Mouse (Mus musculus) forebrain, embryonic 12.5 days (tissue): ENCODE data around the gene Ipo11. TPM values are rescaled to one million over a fixed set of nuclear protein-coding genes. Genes with fewer than 3 reads are reported as not detected.

Source experiments
- ATAC-seq: fragments of 200-750 bp; cut with Nextera tagmentation; 2 replicates; pipeline ENCODE4 v1.8.0; 2017; ENCODE audit warnings: moderate TSS enrichment; ENCODE audit not compliant: low FRiP score
- H3K27ac ChIP-seq: fragments of 300-500 bp; sonication (generic); 2 replicates; pipeline ENCODE4 v1.5.1; 2016; ENCODE audit warnings: mild to moderate bottlenecking
- H3K27me3 ChIP-seq: fragments of 300-500 bp; sonication (generic); 2 replicates; pipeline ENCODE4 v1.6.1; 2016; ENCODE audit warnings: mild to moderate bottlenecking
- H3K36me3 ChIP-seq: fragments of 300-500 bp; sonication (generic); replicated peaks from 2 replicates; pipeline ENCODE4 v1.6.1; 2016; ENCODE audit warnings: mild to moderate bottlenecking
- H3K4me1 ChIP-seq: fragments of 300-500 bp; sonication (generic); 2 replicates; pipeline ENCODE4 v1.6.1; 2016
- H3K4me2 ChIP-seq: fragments of 300-500 bp; sonication (generic); 2 replicates; pipeline ENCODE4 v1.6.1; 2016; ENCODE audit warnings: mild to moderate bottlenecking, moderate library complexity
- H3K4me3 ChIP-seq: fragments of 300-500 bp; sonication (generic); replicated peaks from 2 replicates; pipeline ENCODE4 v1.5.1; 2016; ENCODE audit warnings: mild to moderate bottlenecking
- H3K9ac ChIP-seq: fragments of 300-500 bp; sonication (generic); 2 replicates; pipeline ENCODE4 v1.6.1; 2016; ENCODE audit warnings: mild to moderate bottlenecking
- H3K9me3 ChIP-seq: fragments of 300-500 bp; sonication (generic); 2 replicates; pipeline ENCODE4 v1.6.1; 2016
- WGBS: fragments of 180-500 bp; shearing (Covaris S2); methylation state at CpG from one replicate; pipeline ENCODE4 v1.1.7; 2016; 5-methylcytosine and 5-hydroxymethylcytosine counted together
- polyA plus RNA-seq: library from polyadenylated mRNA; unstranded; fragments of >200 nt; fragmentation: Nextera tagmentation; extraction: Ambion mirVana; gene quantifications from 2 replicates; pipeline ENCODE4 v1.2.1, GENCODE M21; 2016

The Ipo11 gene
- polyA plus RNA-seq, 1 experiment from 2014 or later, result 74.1 TPM

DNA sequence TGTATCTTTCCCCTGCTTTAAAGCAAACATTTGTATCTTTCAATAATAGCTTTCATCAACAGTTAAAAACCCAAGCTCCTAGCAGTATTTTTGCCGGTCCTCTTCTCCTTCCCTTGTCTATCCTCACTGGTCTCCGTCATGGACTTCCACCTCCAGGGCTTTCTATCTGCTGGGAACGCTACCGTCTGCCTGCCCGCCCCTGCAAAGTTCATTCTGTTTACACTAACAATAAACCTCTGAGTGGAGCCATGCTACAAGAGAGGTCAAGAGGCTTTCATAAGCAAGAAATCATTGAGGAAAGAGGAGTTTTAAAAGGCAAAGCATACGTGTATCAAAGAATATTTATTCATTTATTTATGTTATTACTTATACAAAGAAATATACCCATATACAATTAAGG, 106.7 kb downstream of the Ipo11 start:
- no peak overlapping the region for H3K4me2 ChIP-seq
- H3K4me3 ChIP-seq, result no peak overlapping the region
- ATAC-seq, result no peak
- no peak overlapping the region for H3K27ac ChIP-seq
- no peak overlapping the region for H3K9ac ChIP-seq
- H3K4me1 ChIP-seq, result no peaks in the 10 kb centered on the region
- 77% methylated on average over 6 of the region's 6 CpGs for WGBS
- no peaks in the 10 kb centered on the region for H3K9me3 ChIP-seq
- H3K27me3 ChIP-seq, result no peaks in the 10 kb centered on the region
- peaks cover 3% of the 10 kb centered on the region; the same call in 1 of the 2 replicates for H3K36me3 ChIP-seq

DNA sequence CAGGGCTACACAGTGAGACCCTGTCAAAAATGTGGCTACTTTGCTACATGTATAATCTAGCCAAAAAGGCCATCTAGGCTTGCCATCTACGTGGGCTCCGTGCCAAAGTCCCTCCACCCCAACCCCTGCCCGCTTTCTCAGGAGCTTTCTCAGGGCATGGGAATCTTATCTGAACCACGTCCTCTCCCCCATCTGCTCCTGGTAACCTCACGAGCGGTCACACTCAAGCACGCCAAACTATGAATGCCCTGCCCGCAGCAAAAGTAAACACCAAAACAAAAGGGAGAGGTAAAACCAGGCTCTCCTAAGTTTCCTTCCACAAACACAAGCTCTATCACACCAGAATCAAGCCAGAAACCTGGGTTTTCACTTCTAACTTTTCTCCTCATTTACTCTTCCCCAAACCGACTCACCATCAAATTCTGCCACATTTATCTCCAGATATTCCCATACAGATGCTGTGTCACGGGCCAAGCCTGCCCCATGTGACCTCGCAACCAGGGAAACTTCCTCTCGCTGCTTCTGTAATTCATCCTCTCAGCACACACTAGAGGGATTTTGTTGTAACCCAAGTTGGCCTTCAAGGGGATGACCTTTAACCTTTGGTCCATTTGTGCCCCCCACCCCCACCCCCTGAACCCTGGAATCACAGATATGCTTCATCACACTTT, 107.3 kb downstream of the Ipo11 start:
- no peak overlapping the region for H3K4me3 ChIP-seq
- H3K4me2 ChIP-seq, result no peak overlapping the region
- no peak overlapping the region for H3K27ac ChIP-seq
- no peak overlapping the region for H3K9ac ChIP-seq
- peaks cover 3% of the 10 kb centered on the region; the same call in 1 of the 2 replicates for H3K36me3 ChIP-seq
- no peaks in the 10 kb centered on the region for H3K9me3 ChIP-seq
- no peak for ATAC-seq
- WGBS, result 88% methylated on average over 12 of the region's 12 CpGs
- H3K27me3 ChIP-seq, result no peaks in the 10 kb centered on the region
- H3K4me1 ChIP-seq, result no peaks in the 10 kb centered on the region

DNA sequence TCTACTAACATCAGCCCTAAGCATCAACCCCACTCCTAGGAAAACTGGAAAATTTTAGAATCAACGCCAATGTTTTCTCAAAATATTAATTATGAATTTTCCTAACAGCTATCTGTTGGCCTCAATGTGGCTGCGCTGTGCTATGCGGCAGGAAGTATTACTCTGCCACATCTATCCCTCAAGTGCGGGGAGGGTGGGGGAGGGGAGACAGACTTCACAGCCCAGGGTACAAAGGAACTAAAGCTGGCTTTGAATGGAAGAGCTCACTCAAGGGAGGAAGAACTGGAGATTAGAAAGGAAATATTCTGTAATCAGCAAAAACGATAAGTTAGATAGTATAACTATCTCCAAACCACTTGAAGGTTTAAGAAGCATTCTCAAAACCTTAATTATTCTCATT, 111.1 kb downstream of the Ipo11 start:
- no peaks in the 10 kb centered on the region; the same call in 1 of the 2 replicates for H3K36me3 ChIP-seq
- H3K9me3 ChIP-seq, result no peaks in the 10 kb centered on the region
- 0 out of 2 replicates have a peak, but pooled peaks have one; percentile 34 for ATAC-seq
- no peaks in the 10 kb centered on the region for H3K27me3 ChIP-seq
- WGBS, result 78% methylated on average over 5 of the region's 5 CpGs
- H3K4me3 ChIP-seq, result no peak overlapping the region
- no peak overlapping the region for H3K27ac ChIP-seq
- H3K4me2 ChIP-seq, result no peak overlapping the region
- no peaks in the 10 kb centered on the region for H3K4me1 ChIP-seq
- H3K9ac ChIP-seq, result no peak overlapping the region

DNA sequence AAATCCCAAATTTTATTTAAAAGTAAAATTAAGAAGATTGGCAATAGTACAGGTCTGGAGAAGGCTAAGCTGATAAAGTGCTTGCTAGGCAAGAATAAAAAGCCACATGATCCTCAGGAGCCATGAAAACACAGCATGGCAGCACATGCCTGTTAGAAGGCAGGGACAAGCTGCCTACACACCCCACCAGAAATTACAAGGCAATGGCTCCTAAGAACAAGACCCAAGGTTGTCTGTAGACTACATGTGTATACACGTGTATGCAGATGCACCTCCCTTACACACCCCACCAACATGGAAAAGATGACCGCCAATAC, 112.9 kb downstream of the Ipo11 start:
- ATAC-seq, result no peak
- Histone ChIP-seq H3K27ac (no peak overlapping the region), H3K4me1 (no peaks in the 10 kb centered on the region), H3K36me3 (peaks cover 10% of the 10 kb centered on the region), H3K4me3 (no peak overlapping the region), H3K27me3 (no peaks in the 10 kb centered on the region), H3K9ac (no peak overlapping the region), H3K9me3 (no peaks in the 10 kb centered on the region), H3K4me2 (no peak overlapping the region)
- WGBS, result 93% methylated on average over 2 of the region's 2 CpGs

DNA sequence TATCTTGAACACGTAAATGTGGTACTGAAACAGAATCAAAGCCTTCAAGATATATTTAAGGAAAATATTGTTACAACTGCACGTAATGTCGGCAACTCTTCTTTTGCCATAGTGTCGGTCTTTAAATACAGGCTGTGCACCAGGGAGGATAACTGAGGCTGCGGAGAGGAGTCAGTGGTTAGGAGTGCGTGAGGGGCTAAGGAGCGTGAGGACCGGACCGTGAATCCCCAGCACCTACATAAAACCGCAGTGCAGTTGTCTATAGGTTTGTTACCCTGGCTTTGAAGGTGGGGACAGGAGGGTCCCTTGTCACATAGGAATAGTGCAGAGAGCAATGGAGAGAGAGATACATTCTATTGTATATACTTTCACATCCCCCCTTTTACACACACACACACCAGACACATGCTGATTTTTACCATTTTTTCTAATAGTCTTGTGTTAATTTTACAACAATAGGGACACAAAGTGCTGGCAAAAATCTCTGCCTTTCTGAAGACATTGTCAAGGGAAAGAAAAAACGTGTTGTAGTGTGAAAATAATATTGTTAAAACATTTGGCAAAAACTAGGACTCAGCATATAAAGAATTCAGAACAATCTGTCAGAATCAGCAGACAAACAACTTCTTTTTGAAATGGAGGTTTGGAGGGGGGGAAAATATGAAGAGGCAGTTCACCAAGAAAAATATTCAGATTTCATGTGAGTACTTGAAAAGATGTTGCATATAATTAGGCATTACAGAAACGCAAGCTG, 113.5 kb downstream of the Ipo11 start:
- H3K9ac ChIP-seq, result no peak overlapping the region
- H3K4me2 ChIP-seq, result no peak overlapping the region
- H3K4me1 ChIP-seq, result no peaks in the 10 kb centered on the region
- H3K27me3 ChIP-seq, result no peaks in the 10 kb centered on the region
- ATAC-seq, result no peak
- H3K4me3 ChIP-seq, result no peak overlapping the region
- 96% methylated on average over 12 of the region's 12 CpGs for WGBS
- H3K36me3 ChIP-seq, result peaks cover 10% of the 10 kb centered on the region
- no peak overlapping the region for H3K27ac ChIP-seq
- H3K9me3 ChIP-seq, result no peaks in the 10 kb centered on the region

DNA sequence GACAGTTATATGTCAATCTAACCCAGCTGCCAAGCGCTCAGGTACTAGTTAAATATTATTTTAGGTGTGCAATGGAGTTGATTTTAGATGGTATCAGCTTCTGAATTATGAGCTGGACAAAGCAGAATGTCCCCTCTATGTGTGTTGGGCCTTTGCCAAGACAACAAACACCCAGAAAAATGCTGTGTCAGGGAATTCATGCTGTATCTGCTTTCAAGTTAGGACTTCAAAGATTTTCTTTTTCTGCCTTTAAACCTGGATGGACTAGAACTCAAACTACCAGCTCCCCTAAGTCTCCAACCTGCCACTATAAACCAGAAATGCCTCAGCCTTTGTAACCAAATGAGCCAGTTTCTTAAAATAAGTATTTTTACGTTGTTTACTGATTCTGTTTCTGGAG, 116.6 kb downstream of the Ipo11 start:
- Histone ChIP-seq H3K4me1 (no peaks in the 10 kb centered on the region), H3K4me3 (no peak overlapping the region), H3K9ac (no peak overlapping the region), H3K4me2 (no peak overlapping the region), H3K27ac (no peak overlapping the region), H3K27me3 (no peaks in the 10 kb centered on the region), H3K9me3 (no peaks in the 10 kb centered on the region), H3K36me3 (peaks cover 13% of the 10 kb centered on the region)
- 96% methylated on average over 2 of the region's 2 CpGs for WGBS
- no peak for ATAC-seq

DNA sequence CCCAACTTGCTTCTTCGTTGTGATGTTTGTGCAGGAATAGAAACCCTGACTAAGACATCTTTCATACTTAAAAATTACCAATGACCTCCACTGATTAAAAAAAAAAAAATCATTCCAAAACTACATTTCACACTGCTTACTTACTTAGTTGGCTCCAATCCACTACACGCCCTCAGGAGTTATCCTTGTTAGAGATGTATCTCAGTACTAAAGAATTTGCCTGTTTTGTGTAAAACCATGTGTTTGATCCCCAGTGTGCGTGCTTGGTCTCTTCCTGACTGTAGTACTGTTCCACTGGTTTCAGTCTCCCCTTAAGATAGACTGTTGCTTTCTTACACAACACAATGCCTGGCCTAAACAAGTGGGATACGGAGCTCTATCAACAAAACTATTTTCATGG, 117.0 kb downstream of the Ipo11 start:
- Histone ChIP-seq H3K4me2 (no peak overlapping the region), H3K4me1 (no peaks in the 10 kb centered on the region), H3K36me3 (peaks cover 13% of the 10 kb centered on the region), H3K9ac (no peak overlapping the region), H3K4me3 (no peak overlapping the region), H3K9me3 (no peaks in the 10 kb centered on the region), H3K27ac (no peak overlapping the region), H3K27me3 (no peaks in the 10 kb centered on the region)
- 90% methylated on average over 4 of the region's 4 CpGs for WGBS
- no peak for ATAC-seq

DNA sequence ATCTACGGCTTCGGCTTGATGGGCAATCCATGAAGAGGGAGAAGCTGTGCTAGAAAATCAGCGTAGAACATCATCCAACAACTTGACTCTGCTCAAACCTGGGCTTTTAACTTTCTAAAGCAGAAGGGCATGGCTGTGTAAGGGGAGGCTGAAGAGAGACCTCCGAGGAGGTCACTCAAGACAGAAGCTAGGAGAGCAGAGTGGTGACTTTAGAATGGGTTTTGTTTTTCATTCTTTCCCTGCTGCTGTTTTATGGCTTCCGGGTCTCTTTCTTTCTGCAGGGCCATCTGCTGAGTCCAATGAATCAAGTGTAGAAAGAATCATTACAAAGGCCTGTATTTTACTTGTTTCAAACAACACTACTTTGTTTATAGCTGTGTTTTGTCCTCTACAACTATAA, 119.7 kb downstream of the Ipo11 start:
- no peak overlapping the region for H3K9ac ChIP-seq
- no peak overlapping the region for H3K4me3 ChIP-seq
- H3K4me1 ChIP-seq, result no peaks in the 10 kb centered on the region
- 94% methylated on average over 5 of the region's 5 CpGs for WGBS
- H3K27me3 ChIP-seq, result no peaks in the 10 kb centered on the region
- H3K27ac ChIP-seq, result no peak overlapping the region
- ATAC-seq, result no peak
- peaks cover 13% of the 10 kb centered on the region for H3K36me3 ChIP-seq
- no peak overlapping the region for H3K4me2 ChIP-seq
- no peaks in the 10 kb centered on the region for H3K9me3 ChIP-seq

DNA sequence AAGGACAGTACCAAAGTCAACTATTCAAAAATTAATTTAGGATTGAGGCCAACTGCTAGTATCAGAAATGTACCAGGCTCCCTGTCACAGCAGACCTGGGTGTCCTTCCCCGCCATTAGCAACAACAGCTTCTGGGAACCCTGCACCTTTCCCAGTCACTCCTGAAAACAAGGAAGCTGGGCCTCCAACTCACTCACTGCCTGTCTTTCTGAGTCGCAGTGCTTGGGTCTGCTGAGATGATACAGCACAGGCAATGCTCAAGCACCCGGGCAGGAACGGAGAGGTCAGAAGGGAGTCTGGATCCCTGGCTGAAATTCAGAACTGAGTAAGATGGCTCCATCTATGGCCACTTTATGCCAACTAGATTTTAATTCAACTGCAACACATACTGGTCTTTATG, 123.2 kb downstream of the Ipo11 start:
- H3K4me1 ChIP-seq, result no peaks in the 10 kb centered on the region
- peaks cover 25% of the 10 kb centered on the region; the same call in 1 of the 2 replicates for H3K36me3 ChIP-seq
- ATAC-seq, result no peak
- no peak overlapping the region for H3K27ac ChIP-seq
- H3K9ac ChIP-seq, result no peak overlapping the region
- no peaks in the 10 kb centered on the region for H3K9me3 ChIP-seq
- H3K4me2 ChIP-seq, result no peak overlapping the region
- no peak overlapping the region for H3K4me3 ChIP-seq
- H3K27me3 ChIP-seq, result no peaks in the 10 kb centered on the region
- WGBS, result 94% methylated on average over 4 of the region's 4 CpGs

DNA sequence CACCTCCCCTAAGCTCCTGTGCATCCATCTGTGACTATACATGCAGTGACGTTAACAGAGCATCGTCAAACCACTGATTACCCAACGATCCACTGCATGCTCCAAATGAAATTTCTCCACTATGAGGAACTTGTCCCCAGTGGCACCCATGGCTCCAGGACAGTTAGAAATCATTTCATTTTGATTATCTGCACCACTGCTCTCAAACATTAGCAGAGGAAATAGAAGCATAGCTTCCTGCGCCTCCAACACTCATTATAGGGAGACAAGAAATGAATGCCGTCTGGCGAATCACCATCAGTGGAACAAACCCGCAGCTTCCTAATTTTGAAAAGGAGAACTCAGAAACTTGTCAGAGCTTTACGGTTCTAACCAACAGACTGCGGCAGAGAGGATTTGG, 123.7 kb downstream of the Ipo11 start:
- Histone ChIP-seq H3K27ac (no peak overlapping the region), H3K9me3 (no peaks in the 10 kb centered on the region), H3K9ac (no peak overlapping the region), H3K4me1 (no peaks in the 10 kb centered on the region), H3K36me3 (peaks cover 25% of the 10 kb centered on the region; the same call in 1 of the 2 replicates), H3K4me3 (no peak overlapping the region), H3K27me3 (no peaks in the 10 kb centered on the region), H3K4me2 (no peak overlapping the region)
- WGBS, result 89% methylated on average over 9 of the region's 9 CpGs
- no peak for ATAC-seq

DNA sequence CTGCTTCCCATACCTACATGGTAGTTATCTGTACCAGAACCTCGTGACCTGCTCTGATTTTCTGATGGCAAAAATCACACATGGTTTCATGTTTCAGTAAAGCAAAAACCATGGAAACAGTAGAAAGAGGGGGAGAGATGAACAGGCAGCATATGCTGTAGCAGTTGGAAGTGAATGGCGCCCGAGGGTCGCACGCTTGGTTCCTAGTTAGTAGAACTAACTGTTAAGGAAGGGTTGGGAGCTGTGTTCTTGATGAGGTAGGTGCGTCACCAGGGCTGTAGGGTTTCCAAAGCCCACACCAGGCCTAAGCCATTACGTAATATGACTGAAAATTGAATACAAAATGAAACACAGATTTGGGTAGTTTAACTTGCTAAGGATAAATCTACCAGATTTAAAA, 126.6 kb downstream of the Ipo11 start:
- no peak for ATAC-seq
- Histone ChIP-seq H3K9ac (no peak overlapping the region), H3K9me3 (no peaks in the 10 kb centered on the region), H3K4me3 (no peak overlapping the region), H3K27me3 (no peaks in the 10 kb centered on the region), H3K4me1 (no peaks in the 10 kb centered on the region), H3K27ac (no peak overlapping the region), H3K36me3 (peaks cover 21% of the 10 kb centered on the region; the same call in 1 of the 2 replicates), H3K4me2 (no peak overlapping the region)
- 94% methylated on average over 7 of the region's 7 CpGs for whole genome bisulfite sequencing

DNA sequence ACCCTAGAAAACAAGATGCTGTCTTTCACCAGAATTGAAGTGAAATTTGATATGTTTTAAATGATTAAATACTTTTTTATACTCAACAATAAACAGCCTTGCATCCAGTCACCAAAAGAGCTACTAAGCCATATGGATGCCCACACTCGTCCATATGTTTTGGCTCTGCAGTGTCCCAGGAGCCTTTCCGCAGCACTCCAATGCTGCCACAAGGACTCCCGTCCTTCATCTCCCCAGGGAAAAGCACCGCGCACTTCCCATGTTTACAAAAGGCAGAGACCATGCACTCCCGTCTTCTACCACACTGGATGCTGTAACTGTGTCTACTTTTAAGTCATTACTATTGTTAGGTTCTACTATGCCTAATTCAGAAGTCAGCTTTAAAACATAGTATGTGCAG, 127.9 kb downstream of the Ipo11 start:
- H3K9ac ChIP-seq, result no peak overlapping the region
- no peaks in the 10 kb centered on the region for H3K4me1 ChIP-seq
- H3K27ac ChIP-seq, result no peak overlapping the region
- no peak overlapping the region for H3K4me3 ChIP-seq
- H3K4me2 ChIP-seq, result no peak overlapping the region
- H3K27me3 ChIP-seq, result no peaks in the 10 kb centered on the region
- peaks cover 22% of the 10 kb centered on the region; the same call in 1 of the 2 replicates for H3K36me3 ChIP-seq
- no peak for ATAC-seq
- 84% methylated on average over 6 of the region's 6 CpGs for WGBS
- H3K9me3 ChIP-seq, result no peaks in the 10 kb centered on the region

DNA sequence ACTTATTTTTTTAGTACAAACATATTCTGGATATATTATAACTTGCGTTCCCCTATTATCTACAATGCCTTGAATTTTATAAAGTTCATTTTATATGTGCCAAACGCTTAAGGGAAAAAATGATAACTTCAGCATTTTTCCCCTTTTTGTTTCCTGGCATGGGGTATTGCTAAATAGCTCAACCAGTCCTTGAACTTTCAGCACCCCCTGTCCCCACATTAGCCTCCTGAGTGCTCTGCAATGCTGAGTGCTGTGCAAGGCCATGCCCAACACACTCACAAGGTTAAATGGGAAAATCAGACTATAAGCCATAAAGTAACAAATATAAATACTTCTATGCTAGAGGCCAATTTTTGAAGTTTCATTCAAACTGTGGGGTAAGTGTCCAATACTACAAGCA, 128.4 kb downstream of the Ipo11 start:
- H3K27ac ChIP-seq, result no peak overlapping the region
- H3K4me3 ChIP-seq, result no peak overlapping the region
- no peak overlapping the region for H3K4me2 ChIP-seq
- 93% methylated on average over 2 of the region's 2 CpGs for WGBS
- H3K9ac ChIP-seq, result no peak overlapping the region
- no peaks in the 10 kb centered on the region for H3K27me3 ChIP-seq
- no peak for ATAC-seq
- H3K36me3 ChIP-seq, result peaks cover 27% of the 10 kb centered on the region; the same call in 1 of the 2 replicates
- H3K4me1 ChIP-seq, result no peaks in the 10 kb centered on the region
- H3K9me3 ChIP-seq, result no peaks in the 10 kb centered on the region
